Mouse (Mus musculus) liver, adult 2 months (tissue): Measurements from ENCODE around the gene Chchd3. TPM values are rescaled to one million over a fixed set of nuclear protein-coding genes. Genes with fewer than 3 reads are reported as not detected.

Experiments
- DNase-seq: peaks from one replicate; pipeline ENCODE4 v3.0.0-alpha.2; 2011; ENCODE audit warnings: low read depth, low spot score; ENCODE audit errors: extremely low read depth
- H3K27ac ChIP-seq: fragments of 200-500 bp; replicated peaks from 2 replicates; pipeline ENCODE4 v1.5.1; 2012; ENCODE audit warnings: low read depth, mild to moderate bottlenecking, control low read depth, inconsistent platforms, low read length; ENCODE audit not compliant: insufficient read depth
- H3K27me3 ChIP-seq: fragments of 200-500 bp; 2 replicates; pipeline ENCODE4 v1.6.1; 2012; ENCODE audit warnings: mild to moderate bottlenecking, moderate library complexity, low read length, inconsistent platforms; ENCODE audit not compliant: control insufficient read depth, insufficient read depth
- H3K36me3 ChIP-seq: fragments of 200-500 bp; 2 replicates; pipeline ENCODE4 v1.6.1; 2012; ENCODE audit warnings: low read length, inconsistent platforms; ENCODE audit not compliant: control insufficient read depth, insufficient read depth
- H3K4me1 ChIP-seq: fragments of 200-500 bp; 2 replicates; pipeline ENCODE4 v1.6.1; 2011; ENCODE audit warnings: low read length; ENCODE audit not compliant: control insufficient read depth, insufficient read depth
- H3K4me3 ChIP-seq: fragments of 200-500 bp; 2 replicates; pipeline ENCODE4 v1.5.1; 2011; ENCODE audit warnings: low read depth, mild to moderate bottlenecking, control low read depth, low read length, moderate library complexity; ENCODE audit not compliant: insufficient read depth
- H3K79me2 ChIP-seq: fragments of 200-500 bp; 2 replicates; pipeline ENCODE4 v1.6.1; 2012; ENCODE audit warnings: inconsistent platforms, mild to moderate bottlenecking, low read length, moderate library complexity; ENCODE audit not compliant: control insufficient read depth, insufficient read depth
- H3K9ac ChIP-seq: fragments of 200-500 bp; 2 replicates; pipeline ENCODE4 v1.6.1; 2012; ENCODE audit warnings: low read depth, mild to moderate bottlenecking, control low read depth, inconsistent platforms, low read length
- CTCF ChIP-seq: fragments of 200-500 bp; IDR thresholded peaks from 2 replicates; pipeline ENCODE4 v1.5.1; 2011; ENCODE audit warnings: low read depth, low read length, control low read depth
- POLR2A ChIP-seq: fragments of 200-500 bp; IDR thresholded peaks from 2 replicates; pipeline ENCODE4 v1.6.1; 2011; ENCODE audit warnings: low read length, control low read depth; ENCODE audit not compliant: insufficient read depth; ENCODE audit errors: extremely low read depth
- WGBS: fragments of 180-500 bp; shearing (Covaris S2); methylation state at CpG from one replicate; pipeline ENCODE4 v1.1.7; 2018; 5-methylcytosine and 5-hydroxymethylcytosine counted together
- polyA plus RNA-seq: library from polyadenylated mRNA; depleted of rRNA; stranded (reverse); fragments of >200 nt; gene quantifications from 2 replicates; pipeline ENCODE4 v1.2.3, GENCODE M21; 2012
- total RNA-seq: library from RNA; depleted of rRNA; stranded (reverse); fragments of >200 nt; gene quantifications from 2 replicates; pipeline ENCODE4 v1.2.3, GENCODE M21; 2014

The Chchd3 gene
- total and polyA plus RNA-seq, 2 experiments = 88.0 to 158 TPM

DNA sequence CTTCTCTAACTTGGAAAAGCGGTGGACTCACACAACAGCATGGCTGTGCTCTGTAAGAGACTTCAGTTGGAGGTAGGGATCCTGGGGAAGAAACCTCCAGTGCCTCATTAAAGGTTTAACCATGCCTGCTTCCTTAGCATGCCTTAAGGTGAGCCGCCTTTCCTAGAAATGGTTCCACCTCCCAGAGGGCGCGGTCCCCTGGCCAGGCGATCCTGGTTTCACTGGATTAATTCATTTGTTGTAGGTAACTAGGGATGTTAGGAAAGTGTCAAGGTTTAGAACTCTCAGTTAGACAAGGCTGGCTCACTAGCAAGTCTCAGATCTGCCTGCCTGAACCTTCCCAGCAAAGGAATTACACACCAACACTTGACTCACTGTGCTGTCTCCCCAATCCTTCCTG lies 273.9 kb downstream of the Chchd3 start:
- H3K27me3 ChIP-seq = no peaks in the 10 kb centered on the region
- H3K4me3 ChIP-seq = no peak overlapping the region
- no peaks in the 10 kb centered on the region for H3K4me1 ChIP-seq
- H3K27ac ChIP-seq = no peak overlapping the region
- H3K36me3 ChIP-seq = peaks cover 10% of the 10 kb centered on the region; the same call in 1 of the 2 replicates
- no peak overlapping the region for H3K9ac ChIP-seq
- TF ChIP-seq POLR2A (no peak), CTCF (no peak)
- 98% methylated on average over 5 of the region's 5 CpGs for WGBS
- H3K79me2 ChIP-seq = no peaks in the 10 kb centered on the region
- no peak for DNase-seq

DNA sequence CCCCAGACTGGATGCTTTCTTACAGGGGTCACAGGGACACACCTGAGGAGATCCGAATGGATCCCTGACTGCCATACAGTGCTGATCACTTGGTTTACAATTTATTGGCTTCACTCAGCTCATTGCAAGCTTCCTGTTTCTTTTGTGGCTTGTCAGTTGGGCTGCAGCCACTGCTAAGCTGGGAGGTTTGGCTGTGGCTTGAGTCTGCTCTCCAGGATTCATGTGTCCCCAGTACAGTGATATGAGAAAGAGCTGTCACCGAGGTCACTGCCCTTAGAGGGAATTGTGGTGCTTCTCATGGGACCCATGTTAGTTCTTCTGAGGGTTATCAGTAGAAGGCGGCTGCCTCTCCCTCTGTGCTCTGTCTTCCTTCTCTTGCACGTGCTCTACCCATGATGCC lies 277.0 kb downstream of the Chchd3 start:
- Histone ChIP-seq H3K4me3 (no peak overlapping the region), H3K27ac (no peak overlapping the region), H3K79me2 (no peaks in the 10 kb centered on the region), H3K36me3 (no peaks in the 10 kb centered on the region), H3K4me1 (no peaks in the 10 kb centered on the region), H3K27me3 (no peaks in the 10 kb centered on the region), H3K9ac (no peak overlapping the region)
- WGBS = 70% methylated on average over 4 of the region's 4 CpGs
- no peak for TF ChIP-seq CTCF
- TF ChIP-seq POLR2A = no peak
- peak; percentile 7 for DNase-seq

GRCm38 (mm10) chr6:32780602-32781001 lies 279.5 kb downstream of the Chchd3 start:
- 21% methylated on average over 11 of the region's 11 CpGs for WGBS

GRCm38 (mm10) chr6:32776384-32776783 lies 283.7 kb downstream of the Chchd3 start:
- H3K27ac ChIP-seq = no peak overlapping the region
- no peak for TF ChIP-seq POLR2A
- no peak for TF ChIP-seq CTCF
- no peaks in the 10 kb centered on the region for H3K36me3 ChIP-seq
- H3K9ac ChIP-seq = no peak overlapping the region
- H3K4me1 ChIP-seq = no peaks in the 10 kb centered on the region
- H3K4me3 ChIP-seq = no peak overlapping the region
- WGBS = 71% methylated on average over 11 of the region's 11 CpGs
- H3K79me2 ChIP-seq = no peaks in the 10 kb centered on the region
- DNase-seq = no peak
- no peaks in the 10 kb centered on the region for H3K27me3 ChIP-seq

More at GRCm38 (mm10) chr6:32780602-32781001, 279.5 kb downstream of the Chchd3 start:
- Histone ChIP-seq H3K9ac (no peak overlapping the region), H3K27me3 (no peaks in the 10 kb centered on the region), H3K4me3 (no peak overlapping the region), H3K4me1 (no peaks in the 10 kb centered on the region), H3K36me3 (no peaks in the 10 kb centered on the region), H3K27ac (no peak overlapping the region), H3K79me2 (no peaks in the 10 kb centered on the region)
- TF ChIP-seq POLR2A (no peak), CTCF (no peak)
- DNase-seq = no peak

GRCm38 (mm10) chr6:32754524-32754923 lies 305.5 kb downstream of the Chchd3 start:
- 81% methylated on average over 10 of the region's 10 CpGs for WGBS
- H3K27me3 ChIP-seq = no peaks in the 10 kb centered on the region
- no peak for DNase-seq

GRCm38 (mm10) chr6:32749821-32750220 lies 310.2 kb downstream of the Chchd3 start:
- Histone ChIP-seq H3K27ac (no peak overlapping the region), H3K4me1 (no peaks in the 10 kb centered on the region), H3K9ac (no peak overlapping the region), H3K27me3 (no peaks in the 10 kb centered on the region), H3K79me2 (no peaks in the 10 kb centered on the region), H3K36me3 (no peaks in the 10 kb centered on the region), H3K4me3 (no peak overlapping the region)
- no peak for DNase-seq
- no peak for TF ChIP-seq POLR2A
- TF ChIP-seq CTCF = no peak
- WGBS = 98% methylated on average over 1 of the region's 1 CpGs

More at GRCm38 (mm10) chr6:32754524-32754923, 305.5 kb downstream of the Chchd3 start:
- no peak for TF ChIP-seq CTCF
- TF ChIP-seq POLR2A = no peak
- no peak overlapping the region for H3K9ac ChIP-seq
- no peaks in the 10 kb centered on the region for H3K36me3 ChIP-seq
- H3K4me3 ChIP-seq = no peak overlapping the region
- no peak overlapping the region for H3K27ac ChIP-seq
- no peaks in the 10 kb centered on the region for H3K79me2 ChIP-seq
- no peaks in the 10 kb centered on the region for H3K4me1 ChIP-seq
